Comparison of ENCODE assay signal across 8 mouse cellular contexts in the genomic region with DNA sequence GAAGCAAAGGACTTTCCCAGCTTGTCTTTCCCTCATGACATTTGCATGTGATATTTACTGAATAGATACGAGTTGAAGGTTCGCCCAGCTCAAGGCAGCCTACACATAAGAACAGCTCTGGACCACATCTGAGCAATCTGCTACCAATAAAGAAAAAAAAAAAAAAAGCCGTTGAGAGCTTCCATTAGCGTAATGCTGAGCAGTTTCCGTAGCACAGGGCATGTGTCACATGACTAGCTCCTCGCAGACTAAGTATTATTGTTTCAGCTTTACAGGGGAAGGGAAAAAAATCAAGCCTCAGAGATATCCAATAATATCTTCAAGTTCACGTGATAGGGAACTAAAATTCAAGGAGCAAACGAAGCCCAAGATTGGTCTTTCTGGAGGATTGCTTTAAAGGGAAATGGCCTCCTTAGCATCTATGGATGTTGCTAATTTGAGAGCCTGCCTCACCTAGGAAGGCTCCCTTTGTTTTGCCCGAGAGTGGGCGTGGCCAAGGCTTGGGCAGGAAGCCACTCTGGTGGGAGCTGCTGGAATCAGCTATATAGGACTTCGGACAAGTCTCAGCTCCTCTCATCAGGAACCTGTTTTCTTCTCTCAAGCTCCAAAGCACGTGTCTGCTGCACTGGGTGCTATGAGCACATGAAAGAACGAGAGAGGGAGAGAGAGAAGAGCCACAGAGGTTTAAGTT.
DNase-seq lines count a peak whose midpoint lies in the region; ATAC-seq and TF ChIP-seq lines count a peak whose summit lies in the region.

No protein-coding gene starts in this region.

- ATAC-seq in kidney, embryonic 15.5 days (replicated peaks; ENCODE audit: low FRiP score) = peak; percentile 61
- ATAC-seq in forebrain, postnatal 0 days = peak; percentile 73
- peak; percentile 85 for ATAC-seq in midbrain, embryonic 15.5 days (replicated peaks)

- no peaks in the 10 kb centered on the region for H3K9me3 ChIP-seq in kidney, embryonic 15.5 days (replicated peaks)
- no peaks in the 10 kb centered on the region for H3K9me3 ChIP-seq in forebrain, postnatal 0 days (ENCODE audit: low read length)
- H3K9me3 ChIP-seq in midbrain, embryonic 15.5 days = no peaks in the 10 kb centered on the region

- WGBS in kidney, embryonic 15.5 days = 23% methylated on average over 13 of the region's 13 CpGs
- 42% methylated on average over 13 of the region's 13 CpGs for WGBS in forebrain, postnatal 0 days
- 55% methylated on average over 13 of the region's 13 CpGs for WGBS in midbrain, embryonic 15.5 days

- no peak for TF ChIP-seq POLR2A in bone marrow macrophage, adult 2 months (IDR thresholded peaks at IDR 0.05; ENCODE audit: borderline replicate concordance, low read depth, low read length)

- no peaks in the 10 kb centered on the region for H3K36me3 ChIP-seq in kidney, embryonic 15.5 days
- H3K36me3 ChIP-seq in forebrain, postnatal 0 days (ENCODE audit: insufficient read depth) = no peaks in the 10 kb centered on the region
- no peaks in the 10 kb centered on the region for H3K36me3 ChIP-seq in midbrain, embryonic 15.5 days (replicated peaks)

- no peak overlapping the region for H3K9ac ChIP-seq in kidney, embryonic 15.5 days
- no peak overlapping the region for H3K9ac ChIP-seq in forebrain, postnatal 0 days
- H3K9ac ChIP-seq in midbrain, embryonic 15.5 days = no peak overlapping the region

- H3K27ac ChIP-seq in kidney, embryonic 15.5 days = 0 out of 2 replicates have a peak overlapping the region, but pooled peaks have one; percentile 19
- peak overlapping the region; percentile 32; the same call in 1 of the 2 replicates for H3K27ac ChIP-seq in bone marrow macrophage, adult 2 months (ENCODE audit: insufficient read depth, low read depth, low read length)
- no peak overlapping the region for H3K27ac ChIP-seq in forebrain, postnatal 0 days (ENCODE audit: low read depth, low read length)
- no peak overlapping the region for H3K27ac ChIP-seq in midbrain, embryonic 15.5 days

- 0 out of 2 replicates have a peak overlapping the region, but pooled peaks have one; percentile 1 for H3K4me3 ChIP-seq in kidney, embryonic 15.5 days (replicated peaks)
- H3K4me3 ChIP-seq in bone marrow macrophage, adult 2 months (ENCODE audit: insufficient read depth, low read length) = no peak overlapping the region
- no peak overlapping the region for H3K4me3 ChIP-seq in forebrain, postnatal 0 days (ENCODE audit: low read depth, low read length)
- no peak overlapping the region for H3K4me3 ChIP-seq in midbrain, embryonic 15.5 days

- peaks cover 8% of the 10 kb centered on the region; the same call in 1 of the 2 replicates for H3K27me3 ChIP-seq in kidney, embryonic 15.5 days
- no peaks in the 10 kb centered on the region for H3K27me3 ChIP-seq in forebrain, postnatal 0 days (ENCODE audit: insufficient read depth, low read length)
- H3K27me3 ChIP-seq in midbrain, embryonic 15.5 days (replicated peaks) = no peaks in the 10 kb centered on the region

- peaks cover 33% of the 10 kb centered on the region for H3K4me1 ChIP-seq in kidney, embryonic 15.5 days
- H3K4me1 ChIP-seq in bone marrow macrophage, adult 2 months (ENCODE audit: control insufficient read depth, insufficient read depth, low read length) = peaks cover 31% of the 10 kb centered on the region
- no peaks in the 10 kb centered on the region for H3K4me1 ChIP-seq in forebrain, postnatal 0 days (ENCODE audit: insufficient read depth)
- peaks cover 8% of the 10 kb centered on the region; the same call in 1 of the 2 replicates for H3K4me1 ChIP-seq in midbrain, embryonic 15.5 days

- peak overlapping the region; percentile 48 for H3K4me2 ChIP-seq in kidney, embryonic 15.5 days
- H3K4me2 ChIP-seq in forebrain, postnatal 0 days (ENCODE audit: low read depth) = peak overlapping the region; percentile 14
- H3K4me2 ChIP-seq in midbrain, embryonic 15.5 days = peak overlapping the region; percentile 9; the same call in 1 of the 2 replicates

- no peak for DNase-seq in kidney, adult 11 months
- DNase-seq in forebrain, postnatal 0 days = peak; percentile 22
- no peak for DNase-seq in adipocyte (ENCODE audit: low spot score)
- no peak for DNase-seq in cerebellum, adult 18-20 months
- no peak for DNase-seq in left cerebral cortex, adult 8-10 months (ENCODE audit: low spot score in 2 of 2)

- no peak for TF ChIP-seq CTCF in bone marrow macrophage, adult 2 months (IDR thresholded peaks at IDR 0.05; ENCODE audit: low read depth, low read length)
- TF ChIP-seq CTCF in forebrain, postnatal 0 days (IDR thresholded peaks at IDR 0.05; ENCODE audit: low read depth) = no peak

Comparison
In these comparisons a context has a peak if more than half of its experiments do, and no peak if none do; other contexts are left out.
1. H3K27ac ChIP-seq: peak in kidney, embryonic 15.5 days (single experiment) and bone marrow macrophage, adult 2 months (single experiment); none in forebrain, postnatal 0 days (single experiment) and midbrain, embryonic 15.5 days (single experiment).
2. Peak in every context shown above with its lines, with median percentiles within 50 percentile points of each other: ATAC-seq and H3K4me2 ChIP-seq.